Mouse (Mus musculus): ENCODE results near the gene Slc1a3.

Gene Slc1a3

DNA sequence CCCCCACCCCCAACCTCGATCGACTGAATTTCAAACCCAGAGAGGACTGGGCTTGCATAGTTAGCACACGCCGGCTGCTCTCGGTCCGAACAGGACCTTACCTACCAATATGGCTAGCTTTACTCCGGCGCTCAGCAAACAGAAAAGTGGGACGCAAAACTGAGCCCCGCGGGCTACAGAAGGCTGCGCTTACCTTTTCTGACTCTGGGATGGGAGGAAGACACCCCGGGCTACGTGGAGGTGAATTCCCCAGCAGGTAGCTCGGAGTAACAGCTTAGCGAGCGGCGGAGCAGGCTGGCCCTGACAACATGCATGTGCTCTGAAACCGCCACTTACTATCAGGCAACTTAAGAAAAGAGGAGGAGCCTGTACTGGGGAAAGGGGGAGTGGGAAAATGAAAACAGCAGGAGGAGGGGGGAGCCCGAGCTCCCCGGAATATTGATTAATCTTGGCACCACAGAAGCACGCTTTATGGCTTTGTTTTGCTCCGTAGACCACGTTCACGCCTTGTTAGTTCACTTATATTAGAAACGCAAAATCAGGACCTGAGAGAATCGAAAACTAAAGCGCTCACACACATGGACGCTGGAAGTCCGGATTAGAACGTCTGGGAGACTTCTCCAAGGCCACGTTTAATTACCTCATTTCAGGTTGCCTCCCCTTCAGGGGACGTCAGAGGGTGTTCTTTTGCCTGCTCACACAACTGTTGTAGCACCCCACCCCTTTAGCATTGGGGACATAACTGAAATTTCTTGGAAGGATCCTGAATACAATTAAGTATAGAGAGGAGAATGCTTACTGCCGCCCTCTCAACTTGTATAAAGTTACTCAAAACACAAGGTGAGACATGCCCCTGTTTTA lies at the start of gene Slc1a3:
Gene Slc1a3, minus strand, starts transcription at position 619 of the 861 bp plus-strand sequence.
- peak; percentile 34 to 59 for DNase-seq

DNA sequence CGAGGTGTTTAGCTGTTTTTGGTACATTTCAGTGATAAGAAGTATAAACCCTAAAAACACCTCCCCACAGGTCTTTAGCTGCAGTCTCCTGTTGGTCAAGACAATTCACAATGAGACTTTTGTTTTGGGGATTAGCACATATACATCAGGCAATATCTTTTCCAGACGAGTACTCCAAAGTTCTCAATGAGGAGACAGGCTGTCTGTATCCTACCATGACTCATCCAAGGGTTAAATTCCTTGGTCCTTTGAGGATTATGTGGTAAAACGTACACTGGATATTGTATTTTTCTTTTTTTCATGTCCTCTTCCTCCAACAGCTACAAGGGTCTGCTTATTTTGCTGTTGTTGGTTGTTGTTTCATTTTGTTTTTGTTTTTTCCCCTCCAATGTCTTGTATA lies 48.5 kb upstream of the Slc1a3 start:
- DNase-seq: no peak

DNA sequence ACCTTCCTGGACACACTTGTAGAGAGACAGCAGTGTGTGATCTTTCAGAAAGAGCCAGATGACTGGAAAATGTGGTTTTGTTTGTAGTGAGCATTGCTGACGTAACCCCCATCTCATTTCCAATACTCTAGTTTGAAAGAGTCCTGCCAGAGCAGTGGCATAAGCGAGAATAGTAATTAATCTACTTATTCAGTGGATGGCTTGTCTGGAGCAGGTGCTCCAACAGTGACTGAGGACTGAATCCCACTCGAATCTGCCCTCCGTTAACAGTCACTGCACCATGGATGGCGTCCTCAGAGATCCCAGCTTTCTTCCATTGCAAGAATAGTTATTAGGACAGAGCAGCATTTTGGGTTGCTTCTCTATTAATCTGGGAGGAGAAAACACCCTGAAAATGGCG lies 45.9 kb upstream of the Slc1a3 start:
- no peak for DNase-seq

DNA sequence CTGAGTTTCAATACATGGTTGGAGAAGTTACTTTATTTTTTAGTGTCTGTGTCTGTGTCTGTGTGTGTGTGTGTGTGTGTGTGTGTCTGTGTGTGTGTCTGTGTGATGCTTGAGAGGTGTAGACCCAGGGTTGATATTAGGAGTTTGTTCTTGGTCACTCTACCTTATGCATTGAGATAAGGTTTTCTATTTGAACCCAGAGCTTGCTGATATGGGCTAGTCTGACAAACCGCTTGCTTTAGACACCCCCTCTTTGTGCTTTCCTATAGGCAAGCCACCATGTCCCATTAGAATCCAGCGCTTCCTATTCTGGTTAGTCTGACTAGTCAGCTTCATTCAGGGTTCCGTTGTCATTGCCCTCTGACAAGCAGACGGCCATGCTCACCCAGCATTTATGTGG lies 39.2 kb upstream of the Slc1a3 start:
- DNase-seq: no peak

DNA sequence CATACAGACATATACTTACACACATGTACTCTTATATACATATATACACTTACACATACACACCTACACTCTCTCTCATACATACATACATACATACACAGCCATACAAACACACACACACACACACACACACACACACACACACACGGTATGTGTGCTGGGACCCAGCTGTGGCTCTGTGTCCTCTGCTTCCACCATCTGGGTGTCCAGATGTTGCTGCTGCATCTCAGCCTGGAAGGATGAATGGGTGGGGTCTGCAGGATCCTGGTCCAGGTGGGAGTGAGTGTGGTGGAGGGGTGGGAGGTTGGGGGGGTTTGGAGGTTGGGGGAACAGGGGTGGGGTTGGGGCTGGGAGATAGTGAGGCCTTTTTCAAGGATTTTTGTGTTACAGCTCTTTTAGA lies 38.2 kb upstream of the Slc1a3 start:
- DNase-seq: no peak

DNA sequence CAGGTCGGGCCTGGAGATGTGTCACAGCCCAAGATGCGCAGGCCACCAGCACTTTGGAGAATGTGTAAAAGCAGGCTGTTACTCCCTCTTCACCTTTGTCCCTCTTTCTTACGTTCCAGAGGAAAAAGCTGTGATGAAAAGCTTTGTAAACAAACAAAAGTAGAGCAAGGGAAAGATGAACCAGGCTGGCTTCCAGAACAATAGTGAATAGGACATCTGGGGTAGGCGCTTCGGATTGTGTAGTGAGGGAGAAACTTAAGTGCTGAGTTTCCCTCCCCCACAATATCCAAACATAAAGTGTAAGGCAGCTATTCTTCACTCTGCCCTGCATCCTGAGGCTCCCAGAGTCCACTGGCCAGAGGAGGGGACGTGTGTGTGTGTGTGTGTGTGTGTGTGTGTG lies 31.0 kb upstream of the Slc1a3 start:
- no peak for DNase-seq

DNA sequence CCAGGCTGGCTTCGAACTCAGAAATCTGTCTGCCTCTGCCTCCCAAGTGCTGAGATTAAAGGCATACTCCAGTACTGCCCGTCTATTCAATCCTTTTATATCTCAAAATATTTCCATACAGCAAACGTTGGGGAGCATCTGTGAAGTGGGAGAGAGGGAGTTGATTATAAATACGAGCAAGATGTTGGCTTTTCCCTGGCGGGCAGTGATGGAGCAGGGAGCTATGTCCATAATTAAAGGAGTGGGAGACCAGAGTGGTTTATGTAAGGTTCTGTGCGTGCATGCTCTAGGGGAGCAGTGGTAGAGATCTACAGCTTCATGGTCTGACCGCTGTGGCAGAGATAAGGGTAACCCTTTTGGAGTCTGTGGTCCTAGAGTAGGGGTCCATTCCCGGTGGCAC lies 30.2 kb upstream of the Slc1a3 start:
- no peak for DNase-seq

DNA sequence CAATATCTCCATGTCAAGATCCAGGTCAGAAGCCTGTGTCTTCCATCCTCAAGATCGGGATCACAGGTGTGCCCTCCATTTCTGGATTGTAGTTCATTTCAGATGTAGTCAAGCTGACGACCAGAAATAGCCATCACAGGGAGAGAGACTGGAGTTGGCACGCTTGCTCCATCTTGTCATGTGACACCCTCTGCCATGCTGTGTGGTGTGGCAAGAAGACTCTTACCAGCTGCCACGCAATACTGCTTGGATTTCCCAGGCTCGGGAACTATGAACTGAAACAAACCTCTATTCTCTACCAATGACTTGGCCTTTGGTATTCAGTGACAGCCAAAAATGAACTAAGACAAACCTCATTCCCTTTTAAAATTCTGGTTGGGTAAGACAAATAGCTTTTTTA lies 27.6 kb upstream of the Slc1a3 start:
- DNase-seq: no peak

DNA sequence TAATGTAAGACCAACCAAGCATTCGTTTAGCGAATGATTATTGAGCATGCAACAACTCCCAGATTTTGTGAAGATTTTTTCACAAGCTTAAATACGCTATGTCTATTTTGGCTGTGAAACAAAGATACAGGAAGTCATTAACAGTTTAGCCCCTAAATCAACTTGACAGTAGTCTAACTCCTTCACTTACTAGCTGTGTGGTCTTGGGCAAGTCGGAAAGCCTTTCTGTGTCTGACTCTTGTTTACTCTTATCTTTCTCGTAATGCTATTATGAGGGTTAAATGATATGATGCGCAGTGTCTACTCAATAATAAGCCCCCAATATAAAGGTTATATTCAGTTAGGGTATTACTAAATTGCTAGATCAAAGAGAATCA lies 23.8 kb upstream of the Slc1a3 start:
- DNase-seq: no peak

DNA sequence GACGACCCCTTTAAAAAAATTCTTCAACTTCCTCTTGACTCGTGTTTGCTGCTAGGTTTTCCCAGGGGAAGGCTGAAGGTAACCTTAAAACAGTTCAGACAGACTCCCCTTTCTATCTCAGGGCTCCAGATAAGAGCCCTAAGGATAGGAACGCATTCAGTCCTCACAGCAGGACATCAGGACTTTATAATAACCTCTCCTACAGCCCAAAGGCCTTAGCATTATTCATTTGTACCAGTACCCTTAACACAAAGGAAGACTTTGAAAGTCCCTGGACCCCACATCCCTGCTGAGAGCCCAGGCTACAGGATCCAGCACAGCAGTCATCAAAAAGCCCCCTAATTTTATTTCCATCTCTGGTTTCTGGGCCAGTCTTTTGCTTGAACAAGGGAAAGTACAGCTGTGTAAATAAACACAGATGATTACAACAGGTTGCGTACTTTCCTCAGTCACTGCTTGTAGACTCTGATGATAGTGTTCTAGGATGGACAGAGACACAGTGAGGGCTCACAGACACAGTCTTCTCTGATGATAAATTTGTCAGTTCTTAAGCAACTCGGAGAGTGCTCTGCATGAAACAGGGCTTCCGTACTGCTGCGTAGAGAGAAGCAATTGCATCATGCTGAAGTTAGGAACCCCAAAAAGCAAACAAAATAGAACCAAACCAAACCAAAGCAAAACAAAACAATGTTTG lies 23.3 kb upstream of the Slc1a3 start:
- DNase-seq: no peak

DNA sequence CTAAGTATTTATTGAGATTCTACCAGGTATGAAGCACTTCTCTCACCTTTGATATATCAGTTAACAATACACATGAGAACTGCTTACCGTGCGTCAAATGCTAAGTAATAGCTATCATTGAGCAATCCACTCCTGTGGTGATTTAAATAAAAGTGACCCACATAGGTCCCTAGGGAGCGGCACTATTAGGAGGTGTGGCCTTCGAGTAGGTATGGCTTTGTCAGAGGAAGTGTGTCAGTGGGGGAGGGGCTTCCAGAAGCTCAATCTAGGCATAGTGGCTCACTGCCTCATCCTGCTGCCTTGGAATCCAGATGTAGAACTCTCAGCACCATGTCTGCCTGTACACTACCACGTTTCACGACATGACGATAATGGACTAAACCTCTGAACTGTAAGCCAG lies 18.3 kb upstream of the Slc1a3 start:
- no peak for DNase-seq

DNA sequence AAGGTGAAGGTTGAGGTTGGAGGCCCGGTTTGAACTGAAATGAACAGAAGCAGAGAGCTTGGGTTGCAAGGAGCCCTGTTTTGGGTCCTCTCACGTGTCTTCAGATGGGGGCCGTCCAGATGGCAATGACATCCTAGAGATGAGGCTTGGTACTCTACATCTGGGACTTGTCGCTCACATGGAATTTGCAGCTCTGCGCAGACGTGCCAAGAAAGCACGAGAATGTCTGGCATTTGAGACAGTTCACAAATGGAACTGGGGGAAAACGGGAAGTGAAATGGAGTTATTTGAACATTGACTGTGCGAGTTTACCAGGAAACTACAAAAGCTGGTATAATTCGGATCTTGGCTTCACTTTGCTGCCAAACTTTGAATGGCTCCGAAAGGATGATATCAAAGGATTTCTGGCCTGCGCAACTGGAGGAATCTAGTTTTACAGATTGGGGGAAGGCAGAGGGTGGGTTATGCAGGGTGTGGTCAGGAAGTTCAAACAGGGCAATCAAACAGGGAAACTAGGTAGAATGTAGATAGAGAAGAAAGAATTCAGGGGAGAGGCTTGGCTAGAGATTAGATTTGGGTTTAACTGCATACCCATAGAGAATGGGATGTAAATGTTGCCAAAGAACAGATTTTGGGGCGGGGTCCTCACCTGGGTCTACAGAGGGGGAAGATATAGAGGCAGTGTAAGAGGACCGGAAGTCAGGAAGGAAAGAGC lies 12.0 kb upstream of the Slc1a3 start:
- peak; percentile 9 to 33 for DNase-seq

DNA sequence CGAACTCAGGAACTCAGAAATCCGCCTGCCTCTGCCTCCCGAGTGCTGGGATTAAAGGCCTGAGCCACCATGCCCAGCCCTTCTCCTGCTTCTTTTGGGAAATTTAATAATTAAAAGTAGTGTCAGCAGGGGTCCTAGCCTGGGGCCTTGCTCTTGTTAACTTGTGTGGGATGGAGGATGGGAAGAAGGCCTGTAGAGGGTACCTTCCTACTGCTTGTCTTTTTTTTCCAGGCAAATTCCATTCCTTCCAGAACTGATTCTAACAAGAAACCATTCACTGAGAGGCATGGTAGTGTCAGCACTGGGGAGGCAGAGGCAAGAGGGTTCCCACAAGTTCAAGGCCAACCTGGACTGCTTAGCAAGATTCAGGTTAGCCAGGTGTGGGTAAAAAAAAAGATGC lies 11.2 kb upstream of the Slc1a3 start:
- no peak for DNase-seq

DNA sequence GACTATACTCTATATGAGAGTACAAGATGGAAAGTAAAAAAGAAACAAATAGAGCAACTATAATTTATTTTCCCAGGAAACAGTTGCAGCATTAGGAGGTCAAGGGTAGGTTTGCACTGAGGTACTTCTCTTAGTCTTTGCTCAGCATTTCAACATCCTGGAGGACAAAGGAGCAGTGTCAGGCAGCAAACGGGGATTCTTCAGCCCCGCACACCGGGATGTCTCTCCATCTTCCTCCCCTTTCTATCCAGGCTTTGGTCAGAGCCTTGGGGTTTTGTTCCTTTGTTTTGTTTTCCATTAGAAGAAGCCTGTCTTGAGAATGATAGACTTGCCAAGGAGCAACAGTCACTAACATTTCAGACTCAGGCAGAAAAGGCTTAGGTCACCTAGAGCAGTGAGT lies 10.4 kb upstream of the Slc1a3 start:
- DNase-seq: no peak

DNA sequence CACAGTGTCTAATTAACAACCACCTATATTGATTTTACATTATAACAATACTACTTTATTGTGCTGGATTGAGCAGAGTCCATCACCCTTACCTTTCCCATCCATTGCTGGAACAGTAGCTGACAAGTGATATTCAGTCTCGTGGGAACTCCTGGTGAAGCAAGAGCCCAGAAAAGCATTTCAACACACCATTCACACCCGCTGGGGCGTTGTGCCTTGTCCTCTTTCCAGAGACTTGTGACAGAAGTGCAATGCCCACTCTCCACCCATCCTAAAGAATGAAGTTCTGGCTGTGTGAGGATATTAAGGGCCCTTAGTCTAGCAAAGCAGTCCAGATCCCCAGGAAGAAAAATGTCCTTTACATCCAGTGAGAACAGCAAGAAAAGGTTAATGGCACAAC lies 7.9 kb upstream of the Slc1a3 start:
- DNase-seq: peak; percentile 11 to 17

DNA sequence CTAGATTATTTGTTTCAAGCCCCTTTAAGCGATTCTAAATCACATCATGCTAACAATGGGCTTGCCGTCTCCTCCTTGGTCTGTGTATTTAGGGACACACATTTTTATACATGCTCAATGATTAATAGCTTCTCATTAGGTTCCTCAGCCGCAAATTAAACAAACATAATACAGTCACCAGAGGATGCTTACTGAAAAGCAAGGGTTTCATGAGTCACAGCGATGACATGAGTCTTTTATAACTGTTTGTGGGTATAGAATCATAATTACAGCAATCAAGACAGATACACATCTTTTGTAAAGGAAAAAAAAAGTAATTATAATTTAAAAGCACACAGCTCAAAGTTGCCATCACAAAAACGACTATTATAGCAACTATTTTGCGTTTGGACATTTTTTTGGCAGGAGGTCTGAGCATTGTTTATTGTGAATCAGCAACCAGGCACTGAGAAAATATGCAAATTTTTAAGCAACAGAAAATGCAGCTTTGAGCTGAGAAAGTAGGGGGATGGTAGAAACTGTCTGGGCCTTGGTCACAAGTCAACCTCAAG lies 6.5 kb upstream of the Slc1a3 start:
- DNase-seq: no peak

DNA sequence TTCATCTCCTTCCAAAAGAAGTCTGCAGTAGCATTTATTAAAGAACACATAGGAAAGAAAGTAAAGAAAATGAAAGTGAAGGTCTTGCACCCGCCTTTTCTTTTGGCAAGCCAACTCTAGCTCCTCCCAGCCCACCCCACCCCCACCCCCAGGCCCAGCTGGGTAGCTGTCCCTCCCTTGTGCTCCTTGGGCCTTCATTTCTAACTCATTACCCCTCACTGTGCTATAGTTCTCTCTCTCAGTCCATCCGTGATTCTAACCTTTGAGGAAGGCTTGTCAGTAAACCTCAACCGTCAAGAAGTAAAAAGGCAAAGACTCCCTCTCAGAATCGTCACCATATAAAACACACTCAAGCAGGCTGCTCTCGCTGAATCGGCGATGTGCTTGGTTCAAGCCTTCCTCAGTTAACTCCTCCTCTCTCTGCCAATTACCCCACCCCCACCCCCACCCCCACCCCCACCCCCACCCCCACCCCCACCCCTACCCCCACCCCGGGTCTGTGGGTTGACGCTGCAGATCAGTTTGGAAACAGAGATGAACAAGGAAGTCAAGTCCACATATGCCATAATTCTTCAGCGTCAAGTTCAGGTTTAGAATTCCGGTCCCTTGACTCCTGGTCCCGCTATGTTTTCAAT lies 5.9 kb upstream of the Slc1a3 start:
- DNase-seq: no peak

DNA sequence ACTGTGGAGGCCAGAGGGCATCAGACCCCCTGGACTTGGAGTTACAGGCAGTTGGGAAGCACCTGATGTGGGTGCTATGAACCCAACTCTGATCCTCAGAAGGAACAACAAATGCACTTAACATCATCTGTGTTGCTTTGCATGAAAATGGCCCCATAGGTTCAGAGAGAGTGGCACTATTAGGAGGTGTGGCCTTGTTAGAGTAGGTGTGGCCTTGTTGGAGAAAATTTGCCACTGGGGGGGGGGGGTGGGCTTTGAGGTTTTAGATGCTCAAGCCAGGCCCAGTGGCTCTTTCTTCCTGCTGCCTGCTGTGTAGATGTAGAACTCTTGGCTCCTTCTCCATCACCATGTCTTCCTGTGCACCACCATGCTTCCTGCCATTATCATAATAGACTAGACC lies 5.1 kb upstream of the Slc1a3 start:
- no peak for DNase-seq

DNA sequence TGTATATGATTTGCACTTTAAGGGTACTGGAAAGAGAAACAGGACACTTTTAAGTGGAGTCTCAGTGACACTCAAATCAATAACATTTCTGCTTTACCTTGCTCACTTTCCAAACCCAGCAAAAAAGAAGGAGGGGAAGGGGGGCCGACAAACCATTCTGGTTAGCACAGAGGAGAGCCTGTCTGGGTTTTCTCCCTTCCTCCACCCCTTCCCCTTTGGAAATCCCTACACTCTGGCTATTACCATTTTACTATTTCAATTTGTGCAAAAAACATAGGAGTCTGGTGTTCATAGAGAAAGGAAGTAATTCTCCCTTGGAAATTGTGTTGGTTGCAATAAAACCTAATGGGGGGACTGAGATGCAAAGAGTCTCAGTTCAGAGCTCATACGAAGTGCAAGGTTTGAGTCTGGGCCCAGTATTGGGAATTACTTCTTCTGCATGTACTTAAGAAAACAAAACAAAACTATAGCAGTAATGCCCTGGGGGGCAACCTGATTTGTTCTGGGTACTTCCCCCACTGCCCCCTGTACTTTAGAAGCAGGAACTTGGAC lies 1.9 kb upstream of the Slc1a3 start:
- DNase-seq: no peak

DNA sequence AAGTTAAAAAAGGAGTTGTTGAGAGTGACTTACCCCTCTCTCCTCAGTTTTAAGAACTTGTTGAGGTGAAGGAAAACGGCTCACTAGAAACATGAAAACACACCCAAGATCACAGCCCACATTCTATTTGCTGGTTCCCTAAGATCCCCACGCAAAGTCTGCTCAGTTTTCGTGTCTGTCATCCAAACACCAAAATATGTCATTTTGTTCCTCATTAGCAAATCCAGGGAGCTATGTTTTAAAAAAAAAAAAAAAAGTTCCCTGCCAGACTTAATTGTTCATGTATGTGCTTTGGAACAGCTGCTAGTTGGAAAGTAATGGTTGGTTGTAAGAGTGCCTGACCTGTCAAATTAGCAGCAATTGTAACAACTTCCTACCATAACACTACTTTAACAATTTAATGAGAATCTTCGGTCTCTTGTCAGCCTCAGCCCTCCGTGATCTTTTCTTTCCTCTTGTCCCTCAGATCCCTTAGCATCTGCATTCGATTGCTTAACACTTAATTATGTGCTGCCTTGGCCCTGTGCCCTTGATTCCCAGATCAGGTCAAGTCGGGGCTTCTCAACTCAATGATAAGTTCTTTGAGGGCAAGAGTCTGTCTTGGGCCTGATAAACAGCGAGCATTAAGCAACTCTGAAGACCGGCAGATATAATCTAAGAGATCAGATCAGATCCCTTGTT lies 1.2 kb upstream of the Slc1a3 start:
- DNase-seq: peak; percentile 34 to 60

DNA sequence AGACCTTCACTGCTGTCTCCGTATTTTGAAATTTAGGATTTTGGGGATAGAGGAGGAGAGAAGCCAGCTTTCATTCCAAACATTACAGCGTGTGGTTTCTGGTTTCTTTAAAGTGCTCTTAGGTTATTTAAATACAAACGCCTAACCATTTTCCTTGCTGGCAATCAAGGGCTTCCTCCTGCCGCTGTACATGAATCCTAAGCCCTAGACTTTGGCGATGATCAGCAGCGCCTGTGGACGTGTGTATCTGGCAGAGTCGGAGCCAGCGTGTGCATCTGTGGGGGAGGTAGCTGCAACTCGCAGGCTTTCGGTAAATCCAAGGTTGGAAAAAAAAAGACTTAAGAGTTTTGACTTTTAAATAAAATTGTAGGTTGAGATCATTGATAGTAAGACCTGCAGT lies 986 bp downstream of the Slc1a3 start:
- no peak for DNase-seq

DNA sequence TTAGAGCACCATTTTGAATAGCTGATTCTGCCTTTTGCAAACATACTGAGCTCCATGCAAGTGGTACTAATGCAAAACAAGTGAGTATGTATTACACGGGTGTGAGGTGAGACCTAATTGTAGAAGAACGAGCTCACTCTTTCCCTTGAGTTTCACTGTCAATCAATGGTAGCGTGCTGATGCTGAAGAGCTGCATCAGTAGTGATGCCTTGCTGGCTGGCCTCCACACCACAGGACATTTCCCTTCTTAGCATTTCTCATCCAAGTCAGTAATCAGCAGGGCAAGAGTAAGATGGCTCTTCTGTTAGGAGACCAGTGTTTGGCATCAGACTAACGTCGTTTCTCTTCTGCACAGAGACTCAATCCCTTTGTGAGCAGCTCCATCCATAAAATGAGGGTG lies 4.0 kb downstream of the Slc1a3 start:
- no peak for DNase-seq

Measured in lung, adult 18-20 months (tissue).